Mouse (Mus musculus): ENCODE data around the gene Dohh. TPM values are rescaled to one million over a fixed set of nuclear protein-coding genes. Genes with fewer than 3 reads are reported as not detected.

The Dohh gene
- total RNA-seq, 2 experiments from 2014 or later = 50.3 to 52.2 TPM

- intact Hi-C loops (cut with DNase I) = no loop called here
- peak; percentile 23 to 43 for DNase-seq
Measured at GRCm38 (mm10) chr10:81426081-81426671, 41.9 kb downstream of the Dohh start.

DNA sequence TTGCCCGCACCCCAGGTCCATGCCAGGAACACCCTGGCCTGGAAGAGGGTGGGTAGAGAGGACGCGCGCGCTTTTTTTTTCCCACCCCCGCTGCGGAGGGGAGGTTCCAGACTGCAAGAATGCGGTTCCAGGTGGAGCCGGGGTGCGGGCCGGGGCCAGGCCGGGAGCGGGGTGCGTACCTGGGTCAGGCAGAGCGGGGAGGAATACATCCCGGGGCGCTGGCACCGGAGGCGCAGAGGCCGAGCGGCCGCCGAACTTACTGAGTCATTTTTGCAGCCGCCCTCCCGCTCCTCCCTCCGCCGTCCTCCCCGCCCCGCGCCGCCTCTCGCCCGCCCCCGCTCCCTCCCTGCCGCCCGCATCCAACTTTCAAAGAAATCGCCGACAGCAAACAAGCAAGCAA, 42.7 kb downstream of the Dohh start:
- intact Hi-C loops (cut with DNase I) = no loop called here
- DNase-seq = peak; percentile 80 to 83

DNA sequence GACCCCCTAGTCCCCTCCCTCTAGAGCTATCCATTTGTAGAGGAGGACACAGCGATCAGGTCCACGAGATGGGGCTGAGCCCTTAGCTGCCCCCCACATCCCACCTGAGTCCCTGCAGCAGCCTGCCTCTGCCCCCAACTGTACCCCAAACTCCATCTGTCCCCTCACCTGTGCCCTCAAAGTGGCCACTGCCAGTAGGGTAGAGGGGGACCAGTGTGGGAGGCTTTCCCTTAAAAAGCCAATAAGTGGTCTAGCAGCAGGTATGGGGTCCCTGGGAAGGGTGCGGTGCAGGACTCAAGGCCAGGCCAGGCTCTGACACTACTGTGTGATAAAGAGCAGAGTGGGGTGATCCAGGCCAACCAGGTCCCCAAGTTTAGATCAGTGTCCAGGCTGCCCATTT, 43.1 kb downstream of the Dohh start:
- intact Hi-C loops (cut with DNase I) = no loop called here
- DNase-seq = no peak

DNA sequence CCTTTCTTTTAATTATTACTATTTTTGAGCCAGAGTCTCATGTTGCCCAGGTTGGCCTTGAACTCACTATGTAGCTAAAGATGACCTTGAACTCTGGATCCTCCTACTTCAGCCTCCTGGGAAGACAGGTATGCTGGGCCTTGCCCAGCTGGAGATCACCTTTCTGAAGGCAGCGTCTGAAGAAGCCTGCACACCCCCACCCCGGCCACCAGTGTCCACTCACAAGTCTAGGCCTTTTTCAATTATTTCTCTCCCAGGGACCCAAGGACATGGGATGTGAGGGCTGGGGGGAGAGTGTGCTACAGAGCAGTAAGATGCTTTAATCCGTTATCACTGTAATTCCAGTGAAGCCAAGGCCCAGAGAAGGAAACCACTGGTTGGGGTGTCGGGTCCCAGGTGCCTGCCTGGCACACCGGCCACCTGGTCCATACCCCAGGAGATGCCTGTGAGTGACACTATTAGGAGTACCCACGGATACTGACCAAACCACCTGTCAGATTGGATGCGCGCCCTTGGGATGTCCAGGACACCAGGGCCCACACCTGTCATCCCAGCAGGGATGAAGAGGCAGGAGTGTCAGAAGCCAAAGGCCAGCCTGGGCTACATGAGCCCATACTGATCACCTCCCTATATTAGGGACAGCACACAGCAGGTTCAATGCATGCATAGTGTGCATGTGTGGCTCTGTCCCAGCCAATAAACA, 43.7 kb downstream of the Dohh start:
- intact Hi-C loops (cut with DNase I) = no loop called here
- DNase-seq = no peak

GRCm38 (mm10) chr10:81428507-81428870, 44.3 kb downstream of the Dohh start:
- intact Hi-C loops (cut with DNase I) = no loop called here
- DNase-seq = no peak

DNA sequence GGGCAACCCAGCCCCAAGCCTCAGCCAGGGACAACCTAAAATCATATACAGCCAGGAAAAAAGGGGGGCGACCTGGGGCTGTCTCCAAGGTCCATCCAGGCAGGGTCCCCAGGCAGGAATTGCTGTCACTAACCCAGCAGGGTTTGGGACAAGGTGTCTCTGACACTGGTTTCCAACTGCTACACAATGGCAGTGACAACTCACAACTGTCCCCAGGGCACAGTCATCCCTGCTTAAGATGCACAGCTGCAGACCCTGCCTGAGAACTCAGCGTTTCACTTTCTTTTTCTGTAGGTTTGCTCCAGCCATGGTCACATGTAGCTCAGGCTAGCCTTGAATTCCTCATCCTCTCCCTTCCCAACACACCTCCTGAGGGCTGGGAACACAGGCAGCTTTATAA, 44.9 kb downstream of the Dohh start:
- intact Hi-C loops (cut with DNase I) = no loop called here
- DNase-seq = no peak

- intact Hi-C loops (cut with DNase I) = loop anchor here (1.0 kb wide), 1 partner anchor 15 kb away; no protein-coding TSS in a partner anchor
Measured at GRCm38 (mm10) chr10:81429605-81430061, 45.4 kb downstream of the Dohh start.

DNA sequence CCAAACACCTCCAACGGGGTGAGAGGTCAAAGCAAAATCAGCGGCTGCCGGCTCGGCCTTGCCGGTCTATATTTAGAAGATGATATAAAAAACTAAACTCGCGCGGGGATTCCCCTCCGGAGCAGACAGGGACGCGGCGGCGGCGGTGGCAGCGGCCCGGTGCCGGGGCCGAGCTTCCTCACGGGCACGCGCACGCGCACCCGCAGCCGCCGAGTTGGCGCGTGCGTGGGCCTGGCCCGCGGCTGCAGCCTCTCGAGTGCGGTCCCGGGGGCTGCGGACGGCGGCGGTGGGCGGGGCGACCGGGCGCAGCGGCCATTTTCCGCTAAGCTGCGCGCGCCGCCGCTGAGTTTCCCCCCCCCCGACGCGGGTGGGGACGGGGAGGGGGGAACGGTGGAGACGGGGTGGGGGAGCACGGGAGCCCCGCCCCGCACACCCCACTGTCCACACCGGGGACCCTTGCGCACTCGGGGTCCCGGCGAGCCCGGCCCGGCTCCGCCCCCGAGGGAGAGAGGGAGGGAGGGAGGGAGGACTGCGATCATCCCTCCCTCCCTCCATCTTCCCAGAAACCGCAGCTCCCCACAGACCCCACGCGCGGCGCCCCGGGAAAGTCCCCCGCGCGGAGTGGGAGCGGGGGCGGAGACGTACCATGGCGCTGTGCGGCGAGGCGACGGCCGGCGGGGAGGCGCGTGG, 46.1 kb downstream of the Dohh start:
- DNase-seq = peak; percentile 83 to 89
- intact Hi-C loops (cut with DNase I) = loop anchor here (1.0 kb wide), 1 partner anchor 16 kb away; no protein-coding TSS in a partner anchor

More at GRCm38 (mm10) chr10:81429605-81430061, 45.4 kb downstream of the Dohh start:
- DNase-seq = peak; percentile 88 to 90

- peak in 1 of 2 experiments; percentile 64 for DNase-seq
- intact Hi-C loops (cut with DNase I) = loop anchor here (1.0 kb wide), 1 partner anchor 17 kb away; no protein-coding TSS in a partner anchor
Measured at GRCm38 (mm10) chr10:81430831-81431525, 46.8 kb downstream of the Dohh start.

DNA sequence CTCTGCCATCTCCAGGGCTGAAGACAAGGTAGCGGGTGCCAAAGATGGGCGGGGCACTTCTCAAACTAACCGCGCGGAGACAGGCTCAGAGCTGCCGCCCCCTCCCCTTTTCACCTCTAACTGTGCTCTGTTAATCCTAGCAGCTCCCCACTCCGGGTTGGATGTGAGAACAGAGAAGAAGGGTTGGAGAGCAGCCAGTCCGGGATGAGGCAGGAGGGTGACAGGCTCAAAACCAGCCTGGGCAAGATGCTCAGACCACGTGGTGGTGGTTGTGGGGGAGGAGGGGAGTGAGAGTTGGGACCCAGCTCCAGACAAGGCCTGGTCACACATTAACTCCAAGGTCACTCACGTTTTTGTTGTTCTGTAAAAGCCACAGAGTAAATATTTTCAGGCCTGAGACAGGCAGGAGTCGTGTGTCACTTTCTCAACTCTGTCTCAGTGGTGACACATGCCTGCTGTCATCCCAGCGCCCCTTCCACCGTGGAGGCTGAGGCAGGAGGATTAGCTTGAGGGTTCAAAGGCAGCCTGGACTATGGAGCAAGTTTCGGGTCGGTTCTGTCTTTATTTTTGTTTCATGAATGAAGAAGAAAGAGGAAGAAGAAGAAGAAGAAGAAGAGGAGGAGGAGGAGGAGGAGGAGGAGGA, 47.4 kb downstream of the Dohh start:
- intact Hi-C loops (cut with DNase I) = no loop called here
- DNase-seq = peak; percentile 20 to 27

DNA sequence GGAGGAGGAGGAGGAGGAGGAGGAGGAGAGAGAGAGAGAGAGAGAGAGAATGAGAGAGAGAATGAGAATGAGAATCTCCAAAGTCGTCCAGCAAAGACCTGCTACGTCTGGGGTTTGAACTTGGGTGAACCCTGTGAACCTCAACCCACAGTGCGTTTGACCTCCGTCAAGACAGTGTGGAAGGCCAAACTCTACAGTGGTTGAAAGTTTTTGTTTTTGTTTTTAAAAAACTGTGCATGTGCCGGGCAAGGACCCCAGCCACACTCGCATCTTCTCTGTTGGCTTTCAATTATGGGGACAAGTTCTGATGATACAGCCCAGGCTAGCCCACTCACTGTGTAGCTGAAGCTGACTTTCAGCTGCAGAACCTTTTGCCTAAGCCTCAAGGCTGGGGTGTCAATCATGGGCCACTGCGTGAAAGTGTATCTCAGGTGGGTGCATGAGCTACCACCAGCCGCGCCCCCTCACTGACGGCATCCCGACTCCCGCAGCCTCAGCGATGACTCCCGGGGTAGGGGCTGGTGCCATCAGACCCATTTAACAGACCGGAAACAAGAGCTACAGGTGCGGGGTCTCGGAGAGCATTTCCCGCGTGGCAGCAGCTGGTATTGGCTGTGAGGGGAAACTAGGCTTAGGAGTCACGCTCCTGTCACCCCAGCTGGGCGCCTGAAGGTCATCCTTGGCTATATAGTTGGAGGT, 48.1 kb downstream of the Dohh start:
- DNase-seq = peak in 1 of 2 experiments; percentile 4
- intact Hi-C loops (cut with DNase I) = no loop called here

GRCm38 (mm10) chr10:81432868-81433262, 48.6 kb downstream of the Dohh start:
- intact Hi-C loops (cut with DNase I) = no loop called here
- peak; percentile 88 to 90 for DNase-seq

GRCm38 (mm10) chr10:81433541-81434289, 49.5 kb downstream of the Dohh start:
- intact Hi-C loops (cut with DNase I) = loop anchor here (1.0 kb wide), 1 partner anchor 15 kb away; no protein-coding TSS in a partner anchor
- peak; percentile 46 to 47 for DNase-seq

GRCm38 (mm10) chr10:81434361-81435263, 50.4 kb downstream of the Dohh start:
- intact Hi-C loops (cut with DNase I) = loop anchor here (1.0 kb wide), 1 partner anchor 14 kb away; no protein-coding TSS in a partner anchor
- peak in 1 of 2 experiments; percentile 5 for DNase-seq

GRCm38 (mm10) chr10:81435436-81435835, 51.2 kb downstream of the Dohh start:
- intact Hi-C loops (cut with DNase I) = no loop called here
- DNase-seq = peak; percentile 74 to 75
